Mouse (Mus musculus) lung, embryonic 15.5 days (tissue): ENCODE measurements around the gene Gins2. TPM values are rescaled to one million over a fixed set of nuclear protein-coding genes. Genes with fewer than 3 reads are reported as not detected.

Experiments used
- ATAC-seq: fragments of 200-750 bp; cut with Nextera tagmentation; 2 replicates; pipeline ENCODE4 v1.8.0; 2017; ENCODE audit warnings: moderate number of reproducible peaks, borderline replicate concordance; ENCODE audit not compliant: low FRiP score, low TSS enrichment; ENCODE audit errors: extremely low read depth
- H3K27ac ChIP-seq: fragments of 300-500 bp; sonication (generic); 2 replicates; pipeline ENCODE4 v1.5.1; 2015; ENCODE audit warnings: moderate library complexity, mild to moderate bottlenecking, inconsistent platforms
- H3K27me3 ChIP-seq: fragments of 300-500 bp; sonication (generic); 2 replicates; pipeline ENCODE4 v1.6.1; 2015; ENCODE audit warnings: inconsistent platforms
- H3K36me3 ChIP-seq: fragments of 300-500 bp; sonication (generic); 2 replicates; pipeline ENCODE4 v1.6.1; 2015; ENCODE audit warnings: inconsistent platforms
- H3K4me1 ChIP-seq: fragments of 300-500 bp; sonication (generic); 2 replicates; pipeline ENCODE4 v1.6.1; 2015; ENCODE audit warnings: inconsistent platforms
- H3K4me2 ChIP-seq: fragments of 300-500 bp; sonication (generic); 2 replicates; pipeline ENCODE4 v1.6.1; 2015; ENCODE audit warnings: inconsistent platforms, mild to moderate bottlenecking, moderate library complexity
- H3K4me3 ChIP-seq: fragments of 300-500 bp; sonication (generic); 2 replicates; pipeline ENCODE4 v1.5.1; 2015; ENCODE audit warnings: mild to moderate bottlenecking, inconsistent platforms
- H3K9ac ChIP-seq: fragments of 300-500 bp; sonication (generic); 2 replicates; pipeline ENCODE4 v1.6.1; 2015; ENCODE audit warnings: inconsistent platforms
- H3K9me3 ChIP-seq: fragments of 300-500 bp; sonication (generic); 2 replicates; pipeline ENCODE4 v1.6.1; 2016; ENCODE audit warnings: inconsistent platforms
- WGBS: fragments of 180-500 bp; shearing (Covaris S2); methylation state at CpG from one replicate; pipeline ENCODE4 v1.1.7; 2015; 5-methylcytosine and 5-hydroxymethylcytosine counted together
- polyA plus RNA-seq: library from polyadenylated mRNA; unstranded; fragments of >200 nt; fragmentation: Nextera tagmentation; extraction: Ambion mirVana; gene quantifications from 2 replicates; pipeline ENCODE4 v1.2.1, GENCODE M21; 2015

The Gins2 gene
- 117 and 124 TPM in 2 replicates for polyA plus RNA-seq

GRCm38 (mm10) chr8:120588908-120589771 lies at the start of gene Gins2:
TSS of gene Gins2 (minus strand) at chr8:120589304.
- peak; percentile 98 for ATAC-seq
- no peaks in the 10 kb centered on the region for H3K27me3 ChIP-seq
- H3K9ac ChIP-seq, result peak within 1 kb of the TSS; percentile 82
- peak within 1 kb of the TSS; percentile 74 for H3K4me3 ChIP-seq
- H3K4me1 ChIP-seq, result peaks cover 32% of the 10 kb centered on the region
- H3K4me2 ChIP-seq, result peak within 1 kb of the TSS; percentile 90
- H3K36me3 ChIP-seq, result peaks cover 15% of the 10 kb centered on the region; the same call in 1 of the 2 replicates
- H3K9me3 ChIP-seq, result no peaks in the 10 kb centered on the region
- WGBS, result under 1% methylated on average over 67 of the region's 67 CpGs
- H3K27ac ChIP-seq, result peak within 1 kb of the TSS; percentile 64

GRCm38 (mm10) chr8:120634329-120634839 lies 45.3 kb upstream of the Gins2 start:
- 1% methylated on average over 40 of the region's 42 CpGs for WGBS
- H3K27ac ChIP-seq, result no peak overlapping the region
- peak overlapping the region; percentile 98 for H3K4me2 ChIP-seq
- peak overlapping the region; percentile 59 for H3K4me3 ChIP-seq
- peaks cover 28% of the 10 kb centered on the region for H3K27me3 ChIP-seq
- H3K9me3 ChIP-seq, result no peaks in the 10 kb centered on the region
- H3K4me1 ChIP-seq, result peaks cover 21% of the 10 kb centered on the region
- peak; percentile 36 for ATAC-seq
- peak overlapping the region; percentile 59 for H3K9ac ChIP-seq
- H3K36me3 ChIP-seq, result no peaks in the 10 kb centered on the region

- Histone ChIP-seq H3K4me2 (peak overlapping the region; percentile 98), H3K27me3 (peaks cover 28% of the 10 kb centered on the region), H3K4me3 (peak overlapping the region; percentile 59), H3K36me3 (no peaks in the 10 kb centered on the region), H3K9me3 (no peaks in the 10 kb centered on the region), H3K27ac (no peak overlapping the region), H3K4me1 (peaks cover 21% of the 10 kb centered on the region), H3K9ac (peak overlapping the region; percentile 59)
- ATAC-seq, result peak; percentile 16
- WGBS, result 1% methylated on average over 44 of the region's 44 CpGs
Measured at GRCm38 (mm10) chr8:120633665-120634271, 44.7 kb upstream of the Gins2 start.

- peaks cover 21% of the 10 kb centered on the region for H3K4me1 ChIP-seq
- WGBS, result 42% methylated on average over 17 of the region's 17 CpGs
Measured at GRCm38 (mm10) chr8:120632969-120633664, 44.0 kb upstream of the Gins2 start.

GRCm38 (mm10) chr8:120631441-120632375 lies 42.6 kb upstream of the Gins2 start:
- Histone ChIP-seq H3K36me3 (no peaks in the 10 kb centered on the region), H3K4me2 (no peak overlapping the region), H3K4me1 (peaks cover 21% of the 10 kb centered on the region), H3K9ac (no peak overlapping the region), H3K27ac (no peak overlapping the region), H3K9me3 (no peaks in the 10 kb centered on the region), H3K4me3 (no peak overlapping the region), H3K27me3 (peaks cover 28% of the 10 kb centered on the region)
- no peak for ATAC-seq
- 78% methylated on average over 21 of the region's 21 CpGs for WGBS

More at GRCm38 (mm10) chr8:120632969-120633664, 44.0 kb upstream of the Gins2 start:
- H3K36me3 ChIP-seq, result no peaks in the 10 kb centered on the region
- peak overlapping the region; percentile 59 for H3K9ac ChIP-seq
- H3K4me2 ChIP-seq, result peak overlapping the region; percentile 98
- ATAC-seq, result no peak
- no peak overlapping the region for H3K27ac ChIP-seq
- peaks cover 28% of the 10 kb centered on the region for H3K27me3 ChIP-seq
- peak overlapping the region; percentile 59 for H3K4me3 ChIP-seq
- H3K9me3 ChIP-seq, result no peaks in the 10 kb centered on the region

GRCm38 (mm10) chr8:120630848-120631247 lies 41.7 kb upstream of the Gins2 start:
- no peak for ATAC-seq
- no peak overlapping the region for H3K9ac ChIP-seq
- H3K27ac ChIP-seq, result no peak overlapping the region
- H3K4me2 ChIP-seq, result no peak overlapping the region
- no peaks in the 10 kb centered on the region for H3K36me3 ChIP-seq
- H3K4me1 ChIP-seq, result peaks cover 21% of the 10 kb centered on the region
- peaks cover 28% of the 10 kb centered on the region for H3K27me3 ChIP-seq
- no peaks in the 10 kb centered on the region for H3K9me3 ChIP-seq
- 41% methylated on average over 6 of the region's 6 CpGs for WGBS
- H3K4me3 ChIP-seq, result no peak overlapping the region

- WGBS, result 28% methylated on average over 5 of the region's 5 CpGs
- H3K4me2 ChIP-seq, result no peak overlapping the region
- H3K27ac ChIP-seq, result peak overlapping the region; percentile 49
- no peaks in the 10 kb centered on the region for H3K36me3 ChIP-seq
- H3K4me1 ChIP-seq, result peaks cover 21% of the 10 kb centered on the region
- peaks cover 24% of the 10 kb centered on the region for H3K27me3 ChIP-seq
- peak; percentile 31; the same call in 1 of the 2 replicates for ATAC-seq
- no peak overlapping the region for H3K9ac ChIP-seq
- H3K9me3 ChIP-seq, result no peaks in the 10 kb centered on the region
- no peak overlapping the region for H3K4me3 ChIP-seq
Measured at GRCm38 (mm10) chr8:120630031-120630430, 40.9 kb upstream of the Gins2 start.

GRCm38 (mm10) chr8:120627298-120627697 lies 38.2 kb upstream of the Gins2 start:
- H3K4me3 ChIP-seq, result no peak overlapping the region
- H3K4me1 ChIP-seq, result peaks cover 13% of the 10 kb centered on the region
- no peak for ATAC-seq
- 82% methylated on average over 5 of the region's 5 CpGs for WGBS
- H3K9ac ChIP-seq, result no peak overlapping the region
- H3K4me2 ChIP-seq, result no peak overlapping the region
- no peaks in the 10 kb centered on the region for H3K9me3 ChIP-seq
- no peaks in the 10 kb centered on the region; the same call in 1 of the 2 replicates for H3K27me3 ChIP-seq
- H3K36me3 ChIP-seq, result no peaks in the 10 kb centered on the region
- no peak overlapping the region for H3K27ac ChIP-seq

- H3K9ac ChIP-seq, result no peak overlapping the region
- H3K4me3 ChIP-seq, result no peak overlapping the region
- no peaks in the 10 kb centered on the region for H3K9me3 ChIP-seq
- H3K27me3 ChIP-seq, result no peaks in the 10 kb centered on the region
- no peak overlapping the region for H3K4me2 ChIP-seq
- ATAC-seq, result no peak
- no peak overlapping the region for H3K27ac ChIP-seq
- H3K36me3 ChIP-seq, result no peaks in the 10 kb centered on the region
- peaks cover 13% of the 10 kb centered on the region for H3K4me1 ChIP-seq
- 53% methylated on average over 11 of the region's 11 CpGs for whole genome bisulfite sequencing
Measured at GRCm38 (mm10) chr8:120626461-120626860, 37.4 kb upstream of the Gins2 start.

- ATAC-seq, result no peak
Measured at GRCm38 (mm10) chr8:120623608-120624007, 34.5 kb upstream of the Gins2 start.

More at GRCm38 (mm10) chr8:120623608-120624007, 34.5 kb upstream of the Gins2 start:
- Histone ChIP-seq H3K4me3 (no peak overlapping the region), H3K36me3 (no peaks in the 10 kb centered on the region), H3K4me2 (no peak overlapping the region), H3K9ac (no peak overlapping the region), H3K4me1 (peaks cover 16% of the 10 kb centered on the region; the same call in 1 of the 2 replicates), H3K9me3 (no peaks in the 10 kb centered on the region), H3K27me3 (no peaks in the 10 kb centered on the region), H3K27ac (no peak overlapping the region)
- WGBS, result 54% methylated on average over 2 of the region's 2 CpGs
